Mouse (Mus musculus) stomach, postnatal 0 days (tissue): Measurements from ENCODE around the gene H3f3a. TPM values are rescaled to one million over a fixed set of nuclear protein-coding genes. Genes with fewer than 3 reads are reported as not detected.
A peak's percentile ranks its signal among the peaks of the same experiment; 100 is the strongest.

ENCODE experiments used
- ATAC-seq: fragments of 200-750 bp; cut with Nextera tagmentation; 2 replicates; pipeline ENCODE4 v1.8.0; 2017; ENCODE audit not compliant: low FRiP score, low TSS enrichment
- DNase-seq: peaks from one replicate; pipeline ENCODE4 v3.0.0-alpha.2; 2016; ENCODE audit warnings: low spot score
- H3K27ac ChIP-seq: fragments of 300-500 bp; sonication (generic); replicated peaks from 2 replicates; pipeline ENCODE4 v1.5.1; 2014; ENCODE audit warnings: mild to moderate bottlenecking, control low read depth
- H3K27me3 ChIP-seq: fragments of 300-500 bp; sonication (generic); 2 replicates; pipeline ENCODE4 v1.6.1; 2014; ENCODE audit warnings: low read length; ENCODE audit not compliant: control insufficient read depth, insufficient read depth
- H3K36me3 ChIP-seq: fragments of 300-500 bp; sonication (generic); 2 replicates; pipeline ENCODE4 v1.6.1; 2014; ENCODE audit warnings: low read length, mixed read lengths; ENCODE audit not compliant: control insufficient read depth, insufficient read depth
- H3K4me1 ChIP-seq: fragments of 300-500 bp; sonication (generic); replicated peaks from 2 replicates; pipeline ENCODE4 v1.6.1; 2014; ENCODE audit warnings: antibody characterized with exemption; ENCODE audit not compliant: control insufficient read depth, insufficient read depth
- H3K4me2 ChIP-seq: fragments of 300-500 bp; sonication (generic); replicated peaks from 2 replicates; pipeline ENCODE4 v1.6.1; 2014; ENCODE audit warnings: low read depth, mild to moderate bottlenecking, control low read depth, moderate library complexity
- H3K4me3 ChIP-seq: fragments of 300-500 bp; sonication (generic); 2 replicates; pipeline ENCODE4 v1.5.1; 2014; ENCODE audit warnings: low read depth, low read length, control low read depth
- H3K9ac ChIP-seq: fragments of 300-500 bp; sonication (generic); 2 replicates; pipeline ENCODE4 v1.6.1; 2014; ENCODE audit warnings: mild to moderate bottlenecking, low read length, control low read depth, mixed read lengths
- H3K9me3 ChIP-seq: fragments of 300-500 bp; sonication (generic); 2 replicates; pipeline ENCODE4 v1.6.1; 2016; ENCODE audit warnings: low read length; ENCODE audit not compliant: control insufficient read depth
- CTCF ChIP-seq: IDR thresholded peaks from 2 replicates; pipeline ENCODE4 v1.5.1; 2016; ENCODE audit warnings: antibody characterized with exemption, low read depth, mild to moderate bottlenecking, moderate library complexity
- EP300 ChIP-seq: optimal IDR thresholded peaks from 2 replicates; pipeline ENCODE3; 2016; ENCODE audit warnings: antibody characterized with exemption
- WGBS: fragments of 180-500 bp; shearing (Covaris S2); extraction: QIAGEN DNeasy Blood & Tissue Kit; methylation state at CpG from one replicate; pipeline ENCODE4 v1.1.7; 2014; 5-methylcytosine and 5-hydroxymethylcytosine counted together
- polyA plus RNA-seq: library from polyadenylated mRNA; unstranded; fragments of >200 nt; fragmentation: Nextera tagmentation; extraction: Ambion mirVana; gene quantifications from 2 replicates; pipeline ENCODE4 v1.2.1, GENCODE M21; 2015

H3f3a gene
- polyA plus RNA-seq, 1 experiment from 2014 or later = 1,633 TPM

- DNase-seq (no peak), ATAC-seq (peak; percentile 45)
- Histone ChIP-seq H3K4me1 (no peaks in the 10 kb centered on the region), H3K27me3 (no peaks in the 10 kb centered on the region), H3K9me3 (no peaks in the 10 kb centered on the region), H3K9ac (no peak overlapping the region), H3K36me3 (peaks cover 5% of the 10 kb centered on the region), H3K4me3 (no peak overlapping the region), H3K27ac (peak overlapping the region; percentile 71), H3K4me2 (no peak overlapping the region)
- TF ChIP-seq CTCF = peak; percentile 52
- no peak for TF ChIP-seq EP300
- WGBS = 77% methylated on average over 3 of the region's 3 CpGs
These were observed 56.3 kb downstream of the H3f3a start for GRCm38 (mm10) chr1:180757252-180757955.

- H3K27me3 ChIP-seq = no peaks in the 10 kb centered on the region
- no peak overlapping the region for H3K4me3 ChIP-seq
- ATAC-seq = no peak
- no peaks in the 10 kb centered on the region for H3K4me1 ChIP-seq
- H3K9me3 ChIP-seq = no peaks in the 10 kb centered on the region
- H3K4me2 ChIP-seq = no peak overlapping the region
- no peak for DNase-seq
- TF ChIP-seq CTCF (no peak), EP300 (no peak)
- no peak overlapping the region for H3K27ac ChIP-seq
- H3K36me3 ChIP-seq = peaks cover 12% of the 10 kb centered on the region
- H3K9ac ChIP-seq = no peak overlapping the region
- 95% methylated on average over 2 of the region's 2 CpGs for WGBS
These were observed 57.0 kb downstream of the H3f3a start for GRCm38 (mm10) chr1:180756711-180757110.

GRCm38 (mm10) chr1:180754376-180754775 lies 59.4 kb downstream of the H3f3a start:
- ATAC-seq = no peak
- TF ChIP-seq EP300 = no peak
- no peak for TF ChIP-seq CTCF

GRCm38 (mm10) chr1:180752115-180752514 lies 61.6 kb downstream of the H3f3a start:
- no peak overlapping the region for H3K4me2 ChIP-seq
- H3K4me1 ChIP-seq = no peaks in the 10 kb centered on the region
- H3K9ac ChIP-seq = no peak overlapping the region
- H3K4me3 ChIP-seq = no peak overlapping the region
- no peak overlapping the region for H3K27ac ChIP-seq
- no peaks in the 10 kb centered on the region for H3K27me3 ChIP-seq
- ATAC-seq = no peak
- H3K9me3 ChIP-seq = no peaks in the 10 kb centered on the region
- H3K36me3 ChIP-seq = peaks cover 22% of the 10 kb centered on the region
- no peak for TF ChIP-seq CTCF
- TF ChIP-seq EP300 = no peak
- 88% methylated on average over 11 of the region's 11 CpGs for WGBS
- no peak for DNase-seq

More at GRCm38 (mm10) chr1:180754376-180754775, 59.4 kb downstream of the H3f3a start:
- DNase-seq = no peak
- WGBS = 85% methylated on average over 8 of the region's 8 CpGs
- Histone ChIP-seq H3K4me1 (no peaks in the 10 kb centered on the region), H3K27me3 (no peaks in the 10 kb centered on the region), H3K9me3 (no peaks in the 10 kb centered on the region), H3K4me2 (no peak overlapping the region), H3K9ac (no peak overlapping the region), H3K36me3 (peaks cover 16% of the 10 kb centered on the region), H3K4me3 (no peak overlapping the region), H3K27ac (no peak overlapping the region)

Other genes starting within 250 kb of the H3f3a start
- 31.3 and 31.9 TPM in 2 replicates for gene Parp1, start 245.0 kb downstream of the H3f3a start, polyA plus RNA-seq
- gene Lin9, start 172.8 kb downstream of the H3f3a start, polyA plus RNA-seq = 5.5 and 6.4 TPM in 2 replicates
- 0.04 and 0.05 TPM in 2 replicates for gene Mixl1, start 116.9 kb downstream of the H3f3a start, polyA plus RNA-seq
- 16.6 and 16.7 TPM in 2 replicates for gene Acbd3, start 87.9 kb downstream of the H3f3a start, polyA plus RNA-seq
- 18.8 and 20.0 TPM in 2 replicates for gene Sde2, start 37.2 kb upstream of the H3f3a start, polyA plus RNA-seq
- 0.13 and 0.15 TPM in 2 replicates for gene Lefty2, start 79.2 kb upstream of the H3f3a start, polyA plus RNA-seq
- 62.6 and 63.7 TPM in 2 replicates for gene Pycr2, start 90.3 kb upstream of the H3f3a start, polyA plus RNA-seq
- 6.1 TPM in 2 replicates for gene Lefty1, start 121.1 kb upstream of the H3f3a start, polyA plus RNA-seq
- 35.2 and 36.7 TPM in 2 replicates for gene Tmem63a, start 128.4 kb upstream of the H3f3a start, polyA plus RNA-seq
- gene Ephx1, start 207.0 kb upstream of the H3f3a start, polyA plus RNA-seq = 30.0 and 32.2 TPM in 2 replicates
- gene 9130409I23Rik, start 237.3 kb upstream of the H3f3a start, polyA plus RNA-seq = 0.28 and 0.72 TPM in 2 replicates